Mouse (Mus musculus) urinary bladder, postnatal 36 days (tissue): Measurements from ENCODE around the gene 1700029I15Rik.
"Not testable (repeated sequence)": the region's sequence is repeated elsewhere in the genome, so short reads cannot be mapped to it uniquely, and the experiment has no call there.

Experiments
- DNase-seq, 2 experiments: peaks; one replicate each; pipeline ENCODE4 v3.0.0; 2022; ENCODE audit warnings: low spot score in 2 of 2, mixed read lengths in 1 of 2

The 1700029I15Rik gene

GRCm38 (mm10) chr2:92391703-92392317, 9.5 kb downstream of the 1700029I15Rik start:
- DNase-seq, result no peak

- DNase-seq, result no peak
Observed at GRCm38 (mm10) chr2:92392318-92393264, 10.3 kb downstream of the 1700029I15Rik start.

- DNase-seq, result no peak
Observed at GRCm38 (mm10) chr2:92395535-92395934, 13.2 kb downstream of the 1700029I15Rik start.

GRCm38 (mm10) chr2:92397436-92397835, 15.1 kb downstream of the 1700029I15Rik start:
- no peak for DNase-seq

- DNase-seq, result not testable (repeated sequence)
Observed at GRCm38 (mm10) chr2:92399877-92400276, 17.5 kb downstream of the 1700029I15Rik start.

- no peak for DNase-seq
Observed at GRCm38 (mm10) chr2:92400682-92401081, 18.3 kb downstream of the 1700029I15Rik start.

GRCm38 (mm10) chr2:92401091-92401561, 18.8 kb downstream of the 1700029I15Rik start, which contains the start of gene Mapk8ip1:
Mapk8ip1 (minus strand) TSS chr2:92401263.
- no peak for DNase-seq

DNA sequence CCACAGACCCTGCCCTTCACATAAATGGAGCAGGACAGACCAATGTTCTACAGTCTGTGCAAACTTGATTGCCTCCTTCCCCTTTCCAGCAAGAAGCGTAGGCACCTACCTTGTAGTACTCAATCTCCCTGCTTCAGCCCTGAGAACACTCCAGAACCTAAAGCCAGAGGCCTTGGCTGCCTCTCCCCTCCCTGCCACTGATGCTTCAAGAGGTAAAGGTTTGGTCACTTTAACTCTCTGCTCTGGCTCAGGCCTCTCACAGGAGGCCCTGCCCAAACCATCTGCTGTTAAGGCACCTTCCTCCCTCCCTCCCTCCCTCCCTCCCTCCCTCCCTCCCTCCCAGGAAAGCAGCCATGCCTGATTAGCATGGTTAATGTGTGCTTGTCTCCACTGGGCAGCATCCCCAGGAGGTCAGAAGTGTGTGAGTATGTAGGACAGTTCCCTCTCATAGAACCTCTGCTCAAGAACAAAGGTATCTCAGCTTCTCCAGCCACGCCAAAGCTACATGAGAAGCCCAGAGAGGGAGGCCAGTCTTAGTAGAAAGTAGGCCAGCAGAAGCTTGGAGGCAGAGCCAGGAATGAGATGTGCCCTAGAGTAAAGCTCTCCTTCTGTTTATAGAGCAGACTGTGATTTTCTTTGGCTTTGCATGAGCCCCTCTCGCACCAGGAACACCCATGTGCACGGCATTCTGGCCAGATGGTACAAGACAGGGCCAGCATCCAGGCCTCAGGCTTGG, 20.4 kb downstream of the 1700029I15Rik start:
- DNase-seq, result no peak

GRCm38 (mm10) chr2:92403776-92404319, 21.5 kb downstream of the 1700029I15Rik start:
- no peak for DNase-seq

GRCm38 (mm10) chr2:92404737-92405136, 22.4 kb downstream of the 1700029I15Rik start:
- no peak for DNase-seq

DNA sequence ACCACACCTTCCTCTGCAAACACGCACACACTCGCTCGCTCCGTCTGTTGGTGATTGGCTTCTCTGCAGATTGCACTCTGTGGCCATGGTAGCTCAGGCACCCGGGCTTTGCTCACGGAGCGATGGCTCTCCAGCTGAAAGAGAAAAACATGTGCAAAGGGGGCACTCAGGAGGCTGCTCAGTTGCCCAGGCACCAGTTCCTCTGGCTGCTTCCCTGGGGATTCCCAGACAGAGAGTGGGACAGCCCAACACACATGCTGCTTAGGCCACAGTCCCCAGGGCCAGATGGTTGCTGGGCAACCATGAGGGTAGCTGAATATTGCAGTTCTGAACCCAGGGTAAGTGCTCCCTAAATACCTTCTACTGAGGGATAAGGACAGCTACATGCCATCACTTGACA, 23.3 kb downstream of the 1700029I15Rik start:
- no peak for DNase-seq

GRCm38 (mm10) chr2:92408309-92409045, 26.1 kb downstream of the 1700029I15Rik start:
- no peak for DNase-seq

DNA sequence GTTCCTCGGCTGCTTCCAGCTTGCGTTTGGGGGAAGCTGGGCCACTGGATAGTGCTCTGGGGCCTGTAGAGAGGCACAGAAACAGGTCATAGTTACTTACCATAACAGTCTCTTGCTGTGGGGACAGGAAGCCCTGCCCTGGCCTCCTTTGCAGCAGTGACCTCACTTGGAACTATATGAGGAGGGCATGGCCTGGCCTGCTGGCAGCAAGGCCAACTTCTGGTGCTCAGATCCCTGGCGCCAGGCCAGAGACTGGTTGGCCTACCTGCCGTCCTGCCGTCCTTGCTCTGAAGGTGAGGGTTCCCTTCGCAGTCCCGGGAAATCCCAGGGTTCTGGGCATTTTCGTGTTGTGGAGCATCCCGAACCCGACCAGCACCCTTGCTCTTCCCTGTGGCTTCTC, 29.4 kb downstream of the 1700029I15Rik start:
- DNase-seq, result no peak

- no peak for DNase-seq
Observed at GRCm38 (mm10) chr2:92421723-92422387, 39.5 kb downstream of the 1700029I15Rik start.

DNA sequence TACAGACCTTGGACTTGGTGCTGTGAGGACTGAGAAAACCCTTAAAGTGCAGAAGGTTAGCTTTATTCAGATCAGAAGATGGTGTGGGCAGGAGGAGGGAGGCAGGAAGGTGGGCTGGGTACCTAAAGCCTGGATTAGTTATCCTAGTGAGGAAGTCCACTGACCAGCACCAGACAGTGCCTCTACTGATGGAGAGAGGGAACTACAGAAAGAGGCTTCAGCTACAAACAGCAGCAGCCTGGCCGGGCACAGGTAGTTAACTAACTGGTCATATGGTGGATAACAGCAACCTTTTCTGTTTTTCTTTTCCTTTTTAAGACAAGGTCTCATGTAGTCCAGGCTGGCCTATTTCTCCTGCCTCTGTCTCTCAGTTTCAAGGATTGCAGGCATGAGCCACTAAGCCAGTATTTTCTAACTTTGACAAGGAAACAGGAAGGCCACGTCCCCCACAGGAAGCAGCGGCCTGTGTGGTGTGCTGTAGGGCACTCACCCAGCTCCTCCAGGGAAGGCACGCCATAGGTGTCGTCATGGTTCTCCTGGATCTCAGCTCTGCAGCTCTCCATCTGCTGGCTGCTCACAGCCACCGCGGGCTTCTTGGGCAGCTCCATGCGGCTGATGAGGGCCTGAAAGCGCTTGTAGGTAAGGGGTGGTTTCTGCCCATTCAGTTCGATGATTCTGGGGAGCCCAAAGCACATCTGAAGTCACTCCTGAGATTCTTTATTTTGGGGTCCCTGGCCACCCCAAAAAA, 40.2 kb downstream of the 1700029I15Rik start:
- no peak for DNase-seq

GRCm38 (mm10) chr2:92423156-92423555, 40.8 kb downstream of the 1700029I15Rik start:
- no peak for DNase-seq

DNA sequence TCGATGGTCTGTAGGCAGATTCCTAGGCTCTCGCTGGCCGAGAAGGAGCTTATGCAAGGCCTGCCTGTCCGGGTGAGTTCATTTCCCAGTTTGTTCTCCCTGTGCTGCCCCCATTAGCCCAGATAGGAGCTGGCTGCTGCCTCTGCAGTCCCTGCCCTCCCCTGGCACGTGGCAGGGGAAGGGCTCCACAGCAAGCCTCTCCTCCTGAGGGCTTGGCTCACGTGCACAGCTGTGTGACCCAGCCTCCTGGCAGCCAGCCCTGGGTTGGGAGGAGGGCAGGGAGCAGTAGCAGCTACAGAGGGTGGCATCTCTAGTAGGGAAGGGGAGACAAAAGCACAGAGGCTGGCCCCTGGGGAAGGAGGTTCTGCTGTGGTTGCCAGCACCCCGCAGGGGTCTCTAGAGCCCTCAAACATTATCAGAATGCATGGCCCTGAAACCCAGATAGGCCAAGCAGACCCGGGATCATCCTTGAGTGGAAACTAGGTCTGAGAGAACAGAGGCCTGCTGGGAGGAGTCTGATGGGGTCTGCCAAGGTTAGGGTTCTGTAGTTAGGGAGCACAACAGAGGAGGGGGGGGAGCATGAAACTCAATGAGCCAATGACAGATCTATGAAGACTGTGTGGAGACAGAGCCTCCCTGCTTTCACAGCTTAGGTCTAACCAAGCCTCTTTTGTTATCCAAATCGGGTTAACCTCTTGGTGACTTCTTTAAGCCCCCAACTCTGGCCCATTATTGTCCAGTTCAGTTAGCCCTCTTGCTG, 41.5 kb downstream of the 1700029I15Rik start:
- peak; percentile 85 to 97 for DNase-seq

GRCm38 (mm10) chr2:92424462-92425308, 42.3 kb downstream of the 1700029I15Rik start:
- peak in 1 of 2 experiments; percentile 49 for DNase-seq
